Mouse (Mus musculus) gastrocnemius, postnatal 36 days (tissue): ENCODE measurements at regions not wholly inside any gene's neighbourhood (a gene's known extent, or its start where the extent isn't known, plus 50 kb on each side); places are given as distances from the start of the nearest gene placed in this dataset.
"Not testable (repeated sequence)": the region's sequence is repeated elsewhere in the genome, so short reads cannot be mapped to it uniquely, and the experiment has no call there.

Experiments used
- DNase-seq, 2 experiments: peaks; one replicate each; pipeline ENCODE4 v3.0.0; 2022
- intact Hi-C: fragments of 180-260 bp; cut with DNase I; formaldehyde crosslinking; loops from one replicate; pipeline ENCODE4 v1.15.1; 2025

DNA sequence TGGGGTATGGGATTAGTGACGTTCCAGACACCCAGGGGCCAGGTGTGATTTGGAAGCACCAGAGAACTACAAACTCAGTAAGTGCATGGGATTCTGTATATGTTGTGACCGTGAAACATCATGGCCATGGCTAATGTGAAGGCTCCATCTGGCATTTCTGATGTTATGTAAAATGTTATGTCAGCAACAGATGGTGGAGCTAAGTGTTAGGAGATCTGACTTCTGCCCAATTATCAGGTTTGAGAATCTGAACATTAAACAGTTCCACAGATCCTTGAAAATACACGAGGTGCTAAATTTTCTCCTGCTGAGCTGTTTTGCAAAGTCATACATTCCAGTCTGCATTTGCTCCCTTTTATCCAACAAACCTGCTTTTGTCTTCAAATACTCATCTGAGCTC lies 223.6 kb upstream of the Egfl6 start:
- intact Hi-C loops = no loop called here
- no peak for DNase-seq

GRCm38 (mm10) chrX:166808207-166808606 lies 222.7 kb upstream of the Egfl6 start:
- intact Hi-C loops = no loop called here
- DNase-seq = no peak

DNA sequence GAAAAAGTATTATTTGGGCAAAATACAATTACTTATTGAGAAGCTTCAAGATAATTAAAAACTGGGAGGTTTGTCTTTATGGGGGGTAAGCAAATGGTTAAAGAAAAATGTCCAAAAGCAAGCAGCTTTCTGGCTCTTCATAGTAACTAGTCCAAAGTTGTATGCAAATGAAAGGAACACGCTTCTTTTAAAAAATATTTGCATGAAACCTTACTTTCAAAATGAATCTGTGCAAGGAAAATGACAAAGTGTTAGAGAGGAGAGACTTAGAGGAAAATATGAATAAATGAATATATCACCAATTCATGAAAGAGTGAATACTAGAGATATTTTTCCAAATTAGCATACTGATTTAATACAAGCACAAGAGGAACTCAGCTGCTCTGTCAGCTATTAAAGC lies 220.4 kb upstream of the Egfl6 start:
- intact Hi-C loops = no loop called here
- DNase-seq = no peak

GRCm38 (mm10) chrX:166805480-166805879 lies 220.0 kb upstream of the Egfl6 start:
- no peak for DNase-seq
- intact Hi-C loops = no loop called here

GRCm38 (mm10) chrX:166803246-166803645 lies 217.7 kb upstream of the Egfl6 start:
- intact Hi-C loops = no loop called here
- DNase-seq = no peak

GRCm38 (mm10) chrX:166801017-166801416 lies 215.5 kb upstream of the Egfl6 start:
- intact Hi-C loops = no loop called here
- no peak for DNase-seq

GRCm38 (mm10) chrX:166795651-166796050 lies 210.1 kb upstream of the Egfl6 start:
- DNase-seq = no peak
- intact Hi-C loops = no loop called here

DNA sequence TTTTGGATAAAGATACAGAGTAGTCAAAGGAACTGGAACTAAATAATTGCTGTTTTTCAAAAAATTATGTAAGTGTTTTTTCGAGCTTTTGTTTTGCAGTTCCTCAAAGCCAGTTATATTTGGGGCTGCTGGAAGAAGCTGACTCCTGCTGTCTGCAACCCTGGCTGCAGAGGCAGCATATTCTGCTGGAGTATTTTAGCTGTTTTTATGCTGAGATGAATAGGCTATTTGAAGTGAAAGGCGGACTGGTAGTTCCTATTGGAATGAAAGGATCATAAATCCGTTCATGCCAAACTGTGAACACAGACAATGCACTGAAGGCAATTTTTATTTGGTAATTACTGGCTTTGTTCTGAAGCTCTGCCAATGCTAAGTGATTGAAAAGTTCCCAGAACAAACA lies 203.5 kb upstream of the Egfl6 start:
- no peak for DNase-seq
- intact Hi-C loops = no loop called here

GRCm38 (mm10) chrX:166787137-166787536 lies 201.6 kb upstream of the Egfl6 start:
- intact Hi-C loops, DNase-seq: not testable (repeated sequence)

- DNase-seq = no peak
- intact Hi-C loops = no loop called here
These were observed 200.1 kb upstream of the Egfl6 start for GRCm38 (mm10) chrX:166785615-166786014.

GRCm38 (mm10) chrX:166783377-166783776 lies 197.9 kb upstream of the Egfl6 start:
- intact Hi-C loops = no loop called here
- DNase-seq = no peak

DNA sequence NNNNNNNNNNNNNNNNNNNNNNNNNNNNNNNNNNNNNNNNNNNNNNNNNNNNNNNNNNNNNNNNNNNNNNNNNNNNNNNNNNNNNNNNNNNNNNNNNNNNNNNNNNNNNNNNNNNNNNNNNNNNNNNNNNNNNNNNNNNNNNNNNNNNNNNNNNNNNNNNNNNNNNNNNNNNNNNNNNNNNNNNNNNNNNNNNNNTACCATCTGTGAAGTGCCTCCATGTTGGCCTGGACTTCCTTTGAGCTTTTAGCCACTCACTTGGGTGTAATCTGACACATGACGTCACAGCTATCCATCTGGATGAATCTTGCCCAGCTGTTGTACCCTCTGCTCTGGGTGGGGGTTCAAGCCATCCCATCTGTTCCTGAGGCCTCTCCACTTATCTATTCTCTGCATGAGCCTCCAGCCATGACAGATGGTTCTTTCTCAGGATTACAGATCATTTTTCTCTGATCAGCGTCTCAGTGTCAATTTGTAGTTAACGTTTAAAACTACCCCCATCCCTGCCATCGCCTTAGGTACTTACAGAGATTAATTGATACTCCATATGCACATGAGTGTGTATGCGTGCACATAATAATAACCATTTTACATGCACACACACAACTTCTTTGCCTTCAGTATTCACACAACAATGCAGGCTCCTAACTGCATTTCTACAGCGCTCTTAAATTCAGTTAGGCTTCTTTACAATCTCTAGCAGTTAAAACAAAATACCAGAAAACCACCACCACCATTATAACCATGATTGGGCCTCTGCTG lies 194.0 kb upstream of the Egfl6 start:
- intact Hi-C loops = no loop called here
- DNase-seq = no peak

DNA sequence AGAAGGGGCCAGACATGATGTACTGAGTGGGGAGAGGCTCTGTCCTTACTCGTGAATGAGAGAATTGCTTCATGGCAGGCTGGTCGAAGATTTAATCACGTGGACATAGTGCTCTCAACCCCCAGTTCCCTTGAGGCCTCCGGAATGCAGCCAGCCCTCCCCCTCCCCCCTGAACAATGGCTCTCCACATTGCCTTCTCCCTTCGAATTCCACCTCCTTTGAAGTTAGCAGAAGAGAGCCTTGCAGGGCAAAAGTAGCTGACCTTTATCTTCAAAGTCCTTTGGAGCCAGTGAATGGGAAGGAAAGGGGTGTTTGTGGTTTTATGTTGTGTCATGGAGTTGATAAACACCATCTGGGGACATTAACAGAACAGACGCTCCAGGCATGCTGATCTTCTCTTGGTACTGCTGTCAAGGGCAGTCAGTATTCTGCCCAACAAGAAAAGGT lies 187.9 kb upstream of the Egfl6 start:
- DNase-seq = no peak
- intact Hi-C loops = no loop called here

DNA sequence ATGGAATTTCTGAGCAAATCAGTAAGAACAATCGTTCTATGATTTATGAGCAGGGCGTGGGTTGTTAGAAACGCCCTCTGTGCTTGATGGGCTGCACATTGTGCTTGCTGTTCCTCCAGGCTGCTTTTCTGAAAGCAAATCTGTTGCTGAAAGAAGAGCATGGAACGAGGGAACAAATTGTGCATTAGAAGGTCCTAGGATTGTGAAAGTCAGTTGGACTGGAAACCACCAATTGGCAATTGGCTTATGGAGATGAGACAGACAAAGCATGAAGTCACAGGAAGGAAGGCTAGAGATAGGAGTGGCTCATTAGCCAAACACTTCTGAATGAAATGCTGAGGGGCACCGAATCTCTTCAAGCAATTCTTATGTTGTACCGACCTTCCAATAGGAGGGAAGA lies 181.5 kb upstream of the Egfl6 start:
- no peak for DNase-seq
- intact Hi-C loops = no loop called here

DNA sequence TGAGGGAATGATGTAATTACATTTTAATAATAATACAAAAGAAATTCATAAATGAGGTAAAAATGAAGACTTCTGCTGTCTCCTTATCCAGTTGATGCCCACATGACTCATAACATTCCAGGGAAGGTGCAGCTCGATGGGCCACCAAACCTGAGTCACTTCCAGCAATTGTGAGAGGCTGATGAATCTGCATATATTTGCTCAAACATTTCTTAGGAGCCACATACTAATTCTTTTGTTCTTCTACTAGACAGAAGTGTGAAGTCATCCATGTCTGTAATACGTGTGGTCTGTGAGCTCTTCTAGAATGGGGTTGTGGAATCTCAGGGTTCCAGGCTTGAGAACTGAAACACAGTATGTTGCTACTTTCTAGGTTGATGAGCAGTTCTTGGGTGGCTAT lies 180.1 kb upstream of the Egfl6 start:
- no peak for DNase-seq
- intact Hi-C loops = no loop called here

- intact Hi-C loops = no loop called here
- DNase-seq = no peak
These were observed 176.6 kb upstream of the Egfl6 start for GRCm38 (mm10) chrX:166762098-166762497.

DNA sequence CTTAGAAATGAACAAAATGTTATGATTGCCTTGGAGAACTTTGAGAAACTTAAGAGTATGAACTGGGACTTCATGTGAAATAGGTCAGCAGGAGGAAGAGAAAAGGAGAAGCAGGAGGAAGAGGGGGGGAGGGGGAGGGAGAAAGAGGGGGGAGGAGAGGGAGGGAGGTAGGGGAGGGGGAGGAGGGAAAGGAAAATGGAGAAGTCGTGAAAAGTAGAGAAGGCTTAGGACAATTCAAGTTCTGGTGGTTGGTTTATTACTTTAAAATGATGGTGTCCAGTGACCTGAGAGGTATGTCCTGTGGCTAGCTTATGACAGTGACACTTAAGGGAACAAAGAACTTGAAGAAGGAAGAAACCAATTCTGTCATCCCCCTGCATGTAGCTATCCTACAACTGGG lies 171.6 kb upstream of the Egfl6 start:
- intact Hi-C loops = no loop called here
- no peak for DNase-seq

GRCm38 (mm10) chrX:166754967-166755654 lies 169.6 kb upstream of the Egfl6 start:
- intact Hi-C loops = no loop called here
- no peak for DNase-seq

- intact Hi-C loops = no loop called here
- no peak for DNase-seq
These were observed 163.6 kb upstream of the Egfl6 start for GRCm38 (mm10) chrX:166749055-166749679.

GRCm38 (mm10) chrX:166731354-166731753 lies 145.8 kb upstream of the Egfl6 start:
- DNase-seq = no peak
- intact Hi-C loops = no loop called here

DNA sequence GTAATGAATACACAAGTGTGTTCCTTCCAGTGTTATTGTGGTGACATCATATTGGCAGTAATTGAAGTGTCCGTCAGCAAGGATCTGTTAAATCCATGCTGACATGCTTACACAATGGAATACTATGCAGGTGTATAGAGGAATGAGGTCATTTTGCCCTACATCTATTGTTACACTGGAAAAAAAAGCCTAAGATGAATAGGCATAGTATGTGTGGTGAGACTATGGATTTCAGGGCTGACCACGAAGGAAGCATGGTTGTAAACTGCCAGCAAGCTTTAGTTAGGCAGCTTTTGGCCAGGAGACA lies 143.1 kb upstream of the Egfl6 start:
- no peak for DNase-seq
- intact Hi-C loops = no loop called here
